Mouse (Mus musculus): ENCODE data around the gene Krtap17-1. TPM values are rescaled to one million over a fixed set of nuclear protein-coding genes. Genes with fewer than 3 reads are reported as not detected.

Krtap17-1 gene
- polyA plus RNA-seq, 1 experiment from 2014 or later, result not detected

DNA sequence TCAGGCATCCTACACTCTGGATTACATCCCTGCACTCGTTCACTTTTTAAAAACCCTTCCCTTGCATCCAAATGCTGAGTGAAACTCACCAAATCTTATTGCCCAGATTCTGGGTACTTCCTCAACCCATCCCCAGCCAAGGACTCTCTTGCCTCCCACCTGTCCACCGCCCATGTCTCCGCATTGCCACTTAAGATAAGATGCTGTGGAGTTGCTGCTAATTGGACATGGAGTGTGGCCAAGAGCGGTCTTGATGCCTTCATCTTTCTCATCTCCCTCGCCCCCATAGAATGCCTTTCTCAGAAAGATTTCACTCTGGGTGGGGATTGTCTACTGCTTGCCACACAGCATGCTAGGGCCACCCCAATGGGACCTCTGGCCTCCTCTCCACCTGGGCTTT lies 14.5 kb upstream of the Krtap17-1 start:
- Histone ChIP-seq H3K4me2 (no peak overlapping the region), H3K36me3 (ENCODE audit: control insufficient read depth, insufficient read depth, low read length) (no peaks in the 10 kb centered on the region), H3K27me3 (ENCODE audit: control insufficient read depth, insufficient read depth, low read length) (no peaks in the 10 kb centered on the region; the same call in 1 of the 2 replicates), H3K27ac (ENCODE audit: low read depth, low read length) (no peak overlapping the region), H3K9me3 (replicated peaks; ENCODE audit: control insufficient read depth, low read length) (no peaks in the 10 kb centered on the region), H3K4me3 (ENCODE audit: low read depth, low read length) (no peak overlapping the region), H3K9ac (ENCODE audit: low read depth, low read length) (no peak overlapping the region), H3K4me1 (ENCODE audit: control insufficient read depth, insufficient read depth, low read length) (no peaks in the 10 kb centered on the region)
- no peak for ATAC-seq (replicated peaks; ENCODE audit: insufficient number of reproducible peaks, low FRiP score, low TSS enrichment)
- 76% methylated on average over 5 of the region's 5 CpGs for WGBS (ENCODE audit: insufficient replicate concordance)

DNA sequence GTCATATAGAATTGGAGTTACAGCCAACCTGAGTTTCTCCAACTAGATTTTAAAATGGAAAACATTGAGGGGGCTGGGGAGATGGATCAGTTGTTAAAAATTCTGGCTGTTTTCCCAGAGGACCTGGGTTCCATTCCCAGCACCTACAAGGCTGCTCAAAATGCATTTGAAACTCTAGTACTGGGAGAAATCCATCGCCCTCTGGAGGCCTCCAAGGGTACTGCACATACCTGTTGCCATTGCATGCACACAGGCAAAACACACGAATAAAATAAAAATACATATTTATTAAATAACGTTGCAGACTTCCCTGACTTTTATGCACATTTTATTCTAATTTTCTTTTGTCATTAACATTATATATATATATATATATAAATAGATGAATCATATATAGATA lies 12.8 kb upstream of the Krtap17-1 start:
- Histone ChIP-seq H3K27ac (ENCODE audit: low read depth, low read length) (no peak overlapping the region), H3K4me1 (ENCODE audit: control insufficient read depth, insufficient read depth, low read length) (no peaks in the 10 kb centered on the region), H3K9ac (ENCODE audit: low read depth, low read length) (no peak overlapping the region), H3K4me3 (ENCODE audit: low read depth, low read length) (no peak overlapping the region), H3K36me3 (ENCODE audit: control insufficient read depth, insufficient read depth, low read length) (no peaks in the 10 kb centered on the region), H3K9me3 (replicated peaks; ENCODE audit: control insufficient read depth, low read length) (no peaks in the 10 kb centered on the region), H3K27me3 (ENCODE audit: control insufficient read depth, insufficient read depth, low read length) (no peaks in the 10 kb centered on the region; the same call in 1 of the 2 replicates), H3K4me2 (no peak overlapping the region)
- no peak for ATAC-seq (replicated peaks; ENCODE audit: insufficient number of reproducible peaks, low FRiP score, low TSS enrichment)
- 48% methylated on average over 3 of the region's 3 CpGs for WGBS (ENCODE audit: insufficient replicate concordance)

DNA sequence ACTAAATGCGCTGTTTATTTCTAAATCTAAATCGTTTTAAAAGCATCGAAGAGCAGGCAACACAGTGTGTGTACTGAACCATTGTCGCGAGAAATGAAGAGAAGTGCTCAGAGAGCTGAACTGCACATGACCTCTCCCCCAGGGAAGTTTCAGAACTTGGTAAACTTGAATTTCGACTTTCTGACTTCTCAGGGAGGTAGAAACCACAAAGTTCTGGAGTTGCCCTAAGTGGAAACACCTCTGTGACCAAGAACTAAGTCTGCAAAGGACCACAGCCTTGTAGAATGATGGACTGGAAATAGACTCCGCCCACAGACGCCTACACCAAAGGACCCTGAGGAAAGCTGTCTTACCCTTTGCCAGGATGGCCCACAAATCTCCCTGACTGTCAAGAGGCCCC lies 12.1 kb upstream of the Krtap17-1 start:
- WGBS (ENCODE audit: insufficient replicate concordance), result 78% methylated on average over 8 of the region's 8 CpGs
- no peaks in the 10 kb centered on the region for H3K36me3 ChIP-seq (ENCODE audit: control insufficient read depth, insufficient read depth, low read length)
- H3K4me1 ChIP-seq (ENCODE audit: control insufficient read depth, insufficient read depth, low read length), result no peaks in the 10 kb centered on the region
- ATAC-seq (replicated peaks; ENCODE audit: insufficient number of reproducible peaks, low FRiP score, low TSS enrichment), result no peak
- H3K9me3 ChIP-seq (replicated peaks; ENCODE audit: control insufficient read depth, low read length), result no peaks in the 10 kb centered on the region
- no peaks in the 10 kb centered on the region; the same call in 1 of the 2 replicates for H3K27me3 ChIP-seq (ENCODE audit: control insufficient read depth, insufficient read depth, low read length)
- no peak overlapping the region for H3K4me2 ChIP-seq
- H3K9ac ChIP-seq (ENCODE audit: low read depth, low read length), result no peak overlapping the region
- no peak overlapping the region for H3K27ac ChIP-seq (ENCODE audit: low read depth, low read length)
- no peak overlapping the region for H3K4me3 ChIP-seq (ENCODE audit: low read depth, low read length)

DNA sequence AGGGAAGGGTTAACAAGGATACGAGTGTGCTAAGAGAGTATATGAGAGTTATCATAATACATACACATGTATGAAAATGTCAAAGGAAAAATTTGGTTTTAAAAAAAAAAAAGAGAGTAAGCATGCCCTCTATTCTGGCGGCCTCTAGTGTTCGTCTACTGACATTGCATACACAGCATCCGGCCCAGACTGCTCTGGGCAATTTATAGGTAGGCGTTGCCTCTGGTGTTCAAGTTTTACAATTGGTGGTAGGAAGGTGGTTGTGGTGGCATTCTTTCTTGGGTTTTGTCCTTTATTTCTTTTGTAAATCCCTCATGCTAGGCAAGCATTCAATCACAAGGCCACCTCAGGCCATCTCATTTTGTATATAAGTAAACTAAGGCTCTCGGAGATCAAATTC lies 11.1 kb upstream of the Krtap17-1 start:
- WGBS (ENCODE audit: insufficient replicate concordance), result 21% methylated on average over 6 of the region's 6 CpGs
- Histone ChIP-seq H3K9me3 (replicated peaks; ENCODE audit: control insufficient read depth, low read length) (no peaks in the 10 kb centered on the region), H3K9ac (ENCODE audit: low read depth, low read length) (no peak overlapping the region), H3K27ac (ENCODE audit: low read depth, low read length) (no peak overlapping the region), H3K36me3 (ENCODE audit: control insufficient read depth, insufficient read depth, low read length) (no peaks in the 10 kb centered on the region), H3K27me3 (ENCODE audit: control insufficient read depth, insufficient read depth, low read length) (no peaks in the 10 kb centered on the region; the same call in 1 of the 2 replicates), H3K4me3 (ENCODE audit: low read depth, low read length) (no peak overlapping the region), H3K4me2 (no peak overlapping the region), H3K4me1 (ENCODE audit: control insufficient read depth, insufficient read depth, low read length) (no peaks in the 10 kb centered on the region)
- ATAC-seq (replicated peaks; ENCODE audit: insufficient number of reproducible peaks, low FRiP score, low TSS enrichment), result no peak

DNA sequence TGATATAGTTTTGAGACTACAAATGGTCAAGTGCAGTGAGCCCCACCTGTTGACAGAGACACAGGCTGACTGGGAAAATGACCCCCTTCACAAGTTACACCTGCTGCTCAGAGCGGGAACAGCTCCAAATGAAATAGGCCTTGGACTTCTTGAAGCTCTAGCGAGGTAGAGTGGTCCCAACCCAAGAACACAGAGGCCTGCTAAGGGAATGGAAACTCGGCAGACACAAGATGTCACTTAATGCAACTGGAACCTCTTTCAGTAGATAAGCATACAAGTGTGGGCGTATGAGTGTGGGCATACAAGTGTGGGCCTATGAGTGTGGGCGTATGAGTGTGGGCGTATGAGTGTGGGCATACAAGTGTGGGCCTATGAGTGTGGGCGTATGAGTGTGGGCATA lies 5.3 kb upstream of the Krtap17-1 start:
- no peaks in the 10 kb centered on the region for H3K9me3 ChIP-seq (replicated peaks; ENCODE audit: control insufficient read depth, low read length)
- peaks cover 4% of the 10 kb centered on the region for H3K27me3 ChIP-seq (ENCODE audit: control insufficient read depth, insufficient read depth, low read length)
- no peak overlapping the region for H3K4me2 ChIP-seq
- ATAC-seq (replicated peaks; ENCODE audit: insufficient number of reproducible peaks, low FRiP score, low TSS enrichment), result no peak
- WGBS (ENCODE audit: insufficient replicate concordance), result 86% methylated on average over 7 of the region's 7 CpGs
- no peak overlapping the region for H3K27ac ChIP-seq (ENCODE audit: low read depth, low read length)
- no peak overlapping the region for H3K9ac ChIP-seq (ENCODE audit: low read depth, low read length)
- no peaks in the 10 kb centered on the region for H3K36me3 ChIP-seq (ENCODE audit: control insufficient read depth, insufficient read depth, low read length)
- H3K4me3 ChIP-seq (ENCODE audit: low read depth, low read length), result no peak overlapping the region
- no peaks in the 10 kb centered on the region for H3K4me1 ChIP-seq (ENCODE audit: control insufficient read depth, insufficient read depth, low read length)

DNA sequence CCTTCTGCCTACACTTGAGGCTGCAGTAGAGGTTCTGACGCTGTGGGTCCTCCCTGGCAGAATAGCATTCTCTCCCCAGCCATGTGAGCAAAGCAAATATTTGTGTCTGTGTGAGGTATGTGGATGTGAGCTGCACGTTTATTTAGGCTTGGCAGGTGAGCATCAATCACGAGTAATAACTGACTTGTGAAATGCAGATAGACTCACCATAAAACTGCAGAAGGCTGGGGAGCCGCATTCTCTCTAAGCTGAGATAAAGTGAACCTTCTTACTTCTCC lies 529 bp upstream of the Krtap17-1 start:
- Histone ChIP-seq H3K27me3 (ENCODE audit: control insufficient read depth, insufficient read depth, low read length) (peaks cover 19% of the 10 kb centered on the region), H3K36me3 (ENCODE audit: control insufficient read depth, insufficient read depth, low read length) (no peaks in the 10 kb centered on the region), H3K4me3 (ENCODE audit: low read depth, low read length) (no peak overlapping the region), H3K9me3 (replicated peaks; ENCODE audit: control insufficient read depth, low read length) (no peaks in the 10 kb centered on the region), H3K9ac (ENCODE audit: low read depth, low read length) (no peak overlapping the region), H3K4me2 (no peak overlapping the region), H3K27ac (ENCODE audit: low read depth, low read length) (no peak overlapping the region), H3K4me1 (ENCODE audit: control insufficient read depth, insufficient read depth, low read length) (no peaks in the 10 kb centered on the region)
- ATAC-seq (replicated peaks; ENCODE audit: insufficient number of reproducible peaks, low FRiP score, low TSS enrichment), result no peak
- WGBS (ENCODE audit: insufficient replicate concordance), result 59% methylated on average over 4 of the region's 4 CpGs

DNA sequence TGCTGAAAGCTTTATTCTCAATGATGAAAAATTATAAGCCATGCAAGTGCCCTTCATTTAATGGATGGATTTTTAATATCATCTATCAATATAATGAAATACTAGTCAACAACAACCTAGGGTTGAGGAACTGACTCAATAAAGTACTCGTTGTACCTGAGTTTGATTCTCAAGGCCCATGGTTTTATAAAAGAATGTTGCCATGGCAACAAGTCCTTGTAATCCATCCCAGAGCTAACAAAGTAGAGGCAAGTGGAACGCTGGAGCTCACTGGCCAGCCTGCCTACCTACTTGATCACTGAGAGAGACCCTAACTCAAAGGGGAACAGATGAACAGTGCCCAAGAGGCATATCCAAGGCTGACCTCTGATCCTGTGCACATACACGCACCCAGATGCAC lies 3.2 kb downstream of the Krtap17-1 start:
- ATAC-seq (replicated peaks; ENCODE audit: insufficient number of reproducible peaks, low FRiP score, low TSS enrichment), result no peak
- Histone ChIP-seq H3K4me1 (ENCODE audit: control insufficient read depth, insufficient read depth, low read length) (no peaks in the 10 kb centered on the region), H3K36me3 (ENCODE audit: control insufficient read depth, insufficient read depth, low read length) (no peaks in the 10 kb centered on the region), H3K4me2 (no peak overlapping the region), H3K27me3 (ENCODE audit: control insufficient read depth, insufficient read depth, low read length) (peaks cover 19% of the 10 kb centered on the region), H3K27ac (ENCODE audit: low read depth, low read length) (no peak overlapping the region), H3K9me3 (replicated peaks; ENCODE audit: control insufficient read depth, low read length) (no peaks in the 10 kb centered on the region), H3K9ac (ENCODE audit: low read depth, low read length) (no peak overlapping the region), H3K4me3 (ENCODE audit: low read depth, low read length) (no peak overlapping the region)
- 72% methylated on average over 3 of the region's 3 CpGs for WGBS (ENCODE audit: insufficient replicate concordance)

DNA sequence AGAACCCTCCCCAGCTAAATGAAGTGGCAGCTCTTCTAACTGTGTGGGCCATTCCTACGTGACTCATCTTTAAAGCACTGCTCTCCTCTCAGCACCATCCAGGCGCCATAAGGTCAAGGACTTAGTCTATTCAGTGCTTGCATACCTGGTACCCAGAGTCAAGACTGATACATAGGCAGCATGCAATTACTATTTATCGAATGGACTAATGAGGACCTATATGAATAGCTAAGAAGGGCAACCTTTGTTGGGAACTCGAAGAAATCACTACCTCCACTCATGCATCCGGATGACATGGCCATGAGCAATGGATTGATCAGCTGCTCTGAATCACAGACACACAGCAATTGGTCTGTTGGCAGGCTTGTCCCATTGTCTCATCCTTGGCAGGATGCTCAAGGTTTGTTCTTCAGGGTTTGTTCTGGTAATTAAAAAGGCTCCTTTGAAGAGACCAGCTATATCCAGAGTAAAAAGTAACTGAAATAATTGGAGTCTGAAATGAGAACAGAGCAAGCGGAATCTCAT lies 3.9 kb downstream of the Krtap17-1 start:
- H3K4me2 ChIP-seq, result no peak overlapping the region
- no peaks in the 10 kb centered on the region for H3K4me1 ChIP-seq (ENCODE audit: control insufficient read depth, insufficient read depth, low read length)
- H3K27me3 ChIP-seq (ENCODE audit: control insufficient read depth, insufficient read depth, low read length), result peaks cover 22% of the 10 kb centered on the region
- no peak overlapping the region for H3K4me3 ChIP-seq (ENCODE audit: low read depth, low read length)
- WGBS (ENCODE audit: insufficient replicate concordance), result 70% methylated on average over 6 of the region's 6 CpGs
- H3K36me3 ChIP-seq (ENCODE audit: control insufficient read depth, insufficient read depth, low read length), result no peaks in the 10 kb centered on the region
- no peak overlapping the region for H3K27ac ChIP-seq (ENCODE audit: low read depth, low read length)
- H3K9me3 ChIP-seq (replicated peaks; ENCODE audit: control insufficient read depth, low read length), result no peaks in the 10 kb centered on the region
- no peak overlapping the region for H3K9ac ChIP-seq (ENCODE audit: low read depth, low read length)
- ATAC-seq (replicated peaks; ENCODE audit: insufficient number of reproducible peaks, low FRiP score, low TSS enrichment), result no peak

DNA sequence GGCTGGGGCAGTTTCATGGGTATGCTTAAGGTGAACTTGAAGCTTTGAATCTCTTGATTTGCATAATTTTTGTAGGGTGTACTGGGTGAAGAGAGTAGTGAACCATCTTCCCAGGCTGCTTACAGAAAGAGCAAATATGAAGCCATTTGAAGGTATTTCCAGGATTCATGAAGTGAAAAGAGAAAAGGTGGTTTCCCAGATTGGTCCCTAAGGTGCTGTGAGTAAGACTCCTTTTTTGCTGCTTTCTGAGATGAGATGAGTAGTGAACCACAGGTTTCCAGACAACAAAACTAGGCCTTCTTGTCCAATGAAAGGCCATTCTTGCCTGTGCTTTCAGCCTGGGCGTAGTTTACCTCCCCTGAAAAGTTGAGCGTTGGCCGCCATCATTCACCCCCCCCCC lies 5.3 kb downstream of the Krtap17-1 start:
- ATAC-seq (replicated peaks; ENCODE audit: insufficient number of reproducible peaks, low FRiP score, low TSS enrichment), result no peak

More for the DNA sequence above, 5.3 kb downstream of the Krtap17-1 start:
- Histone ChIP-seq H3K4me1 (ENCODE audit: control insufficient read depth, insufficient read depth, low read length) (no peaks in the 10 kb centered on the region), H3K4me2 (no peak overlapping the region), H3K27ac (ENCODE audit: low read depth, low read length) (no peak overlapping the region), H3K9ac (ENCODE audit: low read depth, low read length) (no peak overlapping the region), H3K36me3 (ENCODE audit: control insufficient read depth, insufficient read depth, low read length) (no peaks in the 10 kb centered on the region), H3K27me3 (ENCODE audit: control insufficient read depth, insufficient read depth, low read length) (peaks cover 14% of the 10 kb centered on the region), H3K9me3 (replicated peaks; ENCODE audit: control insufficient read depth, low read length) (no peaks in the 10 kb centered on the region), H3K4me3 (ENCODE audit: low read depth, low read length) (no peak overlapping the region)
- 92% methylated on average over 3 of the region's 3 CpGs for WGBS (ENCODE audit: insufficient replicate concordance)

Measured in heart, embryonic 11.5 days (tissue).